Mouse (Mus musculus) lung, postnatal 0 days (tissue): ENCODE data around the gene Helq.

ENCODE experiments used
- CTCF ChIP-seq: IDR thresholded peaks from 2 replicates; pipeline ENCODE4 v1.5.1; 2016; ENCODE audit warnings: antibody characterized with exemption, mild to moderate bottlenecking
- EP300 ChIP-seq: IDR thresholded peaks from 2 replicates; pipeline ENCODE4 v1.6.1; 2016; ENCODE audit warnings: antibody characterized with exemption, mild to moderate bottlenecking, control low read depth

DNA sequence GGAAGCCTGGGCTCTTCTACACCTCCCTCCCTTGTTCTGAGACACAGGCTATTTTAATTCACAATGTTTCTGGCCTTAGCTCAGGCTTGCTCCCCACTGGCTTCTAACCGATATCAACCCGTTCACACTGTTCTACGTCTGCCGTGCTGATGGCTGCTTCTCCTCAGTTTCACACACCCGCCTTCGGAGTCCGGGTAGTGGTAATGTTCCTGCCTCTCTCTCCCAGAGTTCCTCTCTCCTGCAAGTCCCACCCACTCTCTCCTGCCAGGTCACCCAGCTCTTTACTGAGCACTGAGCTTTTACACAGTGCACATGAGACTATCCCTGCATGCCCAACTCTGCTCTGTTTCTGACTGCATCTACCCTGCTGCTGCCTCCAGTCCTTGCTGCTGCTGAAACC is 32.4 kb downstream of the Helq start:
- no peak for TF ChIP-seq CTCF
- no peak for TF ChIP-seq EP300
